Mouse (Mus musculus) C2C12 (cell line): ENCODE results near the gene Gm45716. TPM values are rescaled to one million over a fixed set of nuclear protein-coding genes. Genes with fewer than 3 reads are reported as not detected.

Experiments used
- H3K27me3 ChIP-seq: one replicate; pipeline ENCODE4 v1.6.1; 2011; ENCODE audit not compliant: control insufficient read depth, insufficient read depth, insufficient read length
- H3K36me3 ChIP-seq: one replicate; pipeline ENCODE4 v1.6.1; 2011; ENCODE audit not compliant: control insufficient read depth, insufficient read depth
- H3K4me3 ChIP-seq: one replicate; pipeline ENCODE4 v1.5.1; 2011; ENCODE audit warnings: mild to moderate bottlenecking, control low read depth; ENCODE audit not compliant: poor library complexity, insufficient read depth, severe bottlenecking
- H3K79me2 ChIP-seq: one replicate; pipeline ENCODE4 v1.6.1; 2011; ENCODE audit not compliant: control insufficient read depth, insufficient read depth
- H3K79me3 ChIP-seq: one replicate; pipeline ENCODE4 v1.6.1; 2011; ENCODE audit warnings: low read depth, control low read depth
- H3ac ChIP-seq: one replicate; pipeline ENCODE3; 2011; ENCODE audit warnings: low read depth; ENCODE audit not compliant: control insufficient read depth, insufficient read length
- CEBPB ChIP-seq: IDR thresholded peaks from one replicate; pipeline ENCODE4 v1.6.1; 2011; ENCODE audit warnings: low read depth, mild to moderate bottlenecking, control low read depth, moderate library complexity
- CTCF ChIP-seq: IDR thresholded peaks from one replicate; pipeline ENCODE4 v1.5.1; 2011; ENCODE audit not compliant: control insufficient read depth, insufficient read depth, insufficient read length
- FOSL1 ChIP-seq: IDR thresholded peaks from one replicate; pipeline ENCODE4 v1.8.0; 2011; ENCODE audit warnings: mild to moderate bottlenecking, low read length; ENCODE audit not compliant: poor library complexity, insufficient read depth, severe bottlenecking
- MAX ChIP-seq: IDR thresholded peaks from one replicate; pipeline ENCODE4 v1.6.1; 2011; ENCODE audit warnings: mild to moderate bottlenecking, control low read depth
- MYOD1 ChIP-seq: IDR thresholded peaks from one replicate; pipeline ENCODE4 v1.6.1; 2011; ENCODE audit warnings: low read depth; ENCODE audit not compliant: control insufficient read depth, insufficient read length
- MYOG ChIP-seq: IDR thresholded peaks from one replicate; pipeline ENCODE4 v1.6.1; 2011; ENCODE audit not compliant: control insufficient read depth, insufficient read length; ENCODE audit errors: extremely low read depth
- USF1 ChIP-seq: IDR thresholded peaks from one replicate; pipeline ENCODE4 v1.6.1; 2011; ENCODE audit warnings: low read depth, mild to moderate bottlenecking, control low read depth, moderate library complexity
- polyA plus RNA-seq: library from polyadenylated mRNA; unstranded; fragments of >200 nt; fragmentation: generic; extraction: Trizol; gene quantifications from one replicate; pipeline ENCODE4 v1.2.1, GENCODE M21; 2012; ENCODE audit warnings: missing spikeins

The Gm45716 gene
- polyA plus RNA-seq, 1 experiment, result 22.9 TPM

DNA sequence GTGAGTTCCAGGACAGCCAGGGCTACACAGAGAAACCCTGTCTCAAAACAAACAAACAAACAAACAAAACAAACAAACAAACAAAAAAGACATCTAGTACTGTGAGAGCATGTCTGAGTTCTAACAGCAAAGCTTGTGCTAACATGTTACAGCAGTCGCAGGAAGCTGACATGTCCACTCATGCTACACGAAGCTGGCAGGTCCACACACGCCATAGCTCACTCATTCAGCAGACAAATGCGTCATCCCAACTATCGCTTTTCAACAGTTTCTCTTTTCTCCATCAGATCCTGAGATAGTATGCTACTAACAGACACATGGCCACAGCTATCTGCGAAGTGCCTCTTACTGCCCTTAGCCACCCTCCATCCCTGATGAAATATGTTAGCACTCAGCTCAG is 10.1 kb upstream of the Gm45716 start:
- H3K79me2 ChIP-seq, result no peaks in the 10 kb centered on the region
- no peak for TF ChIP-seq MAX
- TF ChIP-seq MYOD1, result no peak
- no peak for TF ChIP-seq CTCF
- TF ChIP-seq FOSL1, result no peak
- no peak for TF ChIP-seq CEBPB
- TF ChIP-seq MYOG, result no peak
- no peak for TF ChIP-seq USF1

GRCm38 (mm10) chr11:90183361-90183760 is 4.1 kb upstream of the Gm45716 start:
- Histone ChIP-seq H3K79me2 (no peaks in the 10 kb centered on the region), H3K36me3 (no peaks in the 10 kb centered on the region), H3K4me3 (no peak overlapping the region), H3ac (no peak overlapping the region), H3K27me3 (no peaks in the 10 kb centered on the region), H3K79me3 (no peaks in the 10 kb centered on the region)
- no peak for TF ChIP-seq MYOG
- TF ChIP-seq USF1, result no peak
- TF ChIP-seq CTCF, result no peak
- no peak for TF ChIP-seq MYOD1
- no peak for TF ChIP-seq CEBPB
- TF ChIP-seq FOSL1, result no peak
- no peak for TF ChIP-seq MAX

More for the DNA sequence above, 10.1 kb upstream of the Gm45716 start:
- no peaks in the 10 kb centered on the region for H3K27me3 ChIP-seq
- no peak overlapping the region for H3ac ChIP-seq
- no peak overlapping the region for H3K4me3 ChIP-seq
- no peaks in the 10 kb centered on the region for H3K79me3 ChIP-seq
- H3K36me3 ChIP-seq, result no peaks in the 10 kb centered on the region

DNA sequence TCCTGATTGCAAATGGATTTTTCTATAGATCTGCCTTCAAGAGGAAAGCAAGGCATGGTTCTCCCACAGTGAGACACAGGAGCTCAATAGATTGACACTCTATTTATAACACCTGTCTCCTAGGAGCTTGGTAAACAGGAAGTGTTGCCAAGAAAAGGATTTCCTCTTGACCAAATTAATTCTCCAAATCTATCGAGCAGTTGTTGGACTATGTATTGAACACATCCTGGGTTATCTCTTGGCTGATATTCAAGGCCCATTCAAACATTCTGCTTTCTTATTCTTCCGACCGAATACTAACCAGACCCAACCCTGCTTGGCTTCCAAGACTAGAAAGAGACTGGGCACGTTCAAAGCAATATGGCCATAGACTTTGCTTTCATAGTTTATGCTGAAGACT is 2.7 kb upstream of the Gm45716 start:
- no peaks in the 10 kb centered on the region for H3K79me2 ChIP-seq
- no peaks in the 10 kb centered on the region for H3K79me3 ChIP-seq
- H3K27me3 ChIP-seq, result no peaks in the 10 kb centered on the region
- no peak overlapping the region for H3ac ChIP-seq
- H3K4me3 ChIP-seq, result no peak overlapping the region
- TF ChIP-seq USF1, result no peak
- no peak for TF ChIP-seq FOSL1
- no peak for TF ChIP-seq MYOG
- no peak for TF ChIP-seq MYOD1
- TF ChIP-seq CEBPB, result no peak
- TF ChIP-seq CTCF, result no peak
- TF ChIP-seq MAX, result no peak
- no peaks in the 10 kb centered on the region for H3K36me3 ChIP-seq

DNA sequence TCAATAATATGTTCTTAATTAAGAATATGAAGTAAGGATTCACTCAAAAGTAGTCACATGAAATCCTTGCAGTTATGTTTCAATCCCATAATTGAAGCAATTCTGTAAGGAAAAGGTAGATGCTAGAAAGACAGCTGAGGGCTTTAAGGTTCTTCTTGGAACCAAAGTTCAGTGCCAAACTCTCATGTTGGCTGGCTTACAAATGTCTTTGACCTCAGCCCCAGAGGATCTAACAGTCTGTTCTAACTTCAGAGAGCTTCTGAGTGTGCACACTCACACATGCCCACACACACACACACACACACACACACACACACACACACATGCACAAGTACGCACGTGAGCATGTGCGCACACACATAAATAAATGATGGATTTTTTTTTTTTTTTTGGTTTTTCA is 2.7 kb downstream of the Gm45716 start:
- Histone ChIP-seq H3K79me3 (no peaks in the 10 kb centered on the region), H3K27me3 (no peaks in the 10 kb centered on the region), H3K4me3 (no peak overlapping the region), H3K36me3 (no peaks in the 10 kb centered on the region), H3ac (no peak overlapping the region), H3K79me2 (no peaks in the 10 kb centered on the region)
- TF ChIP-seq MYOD1, result no peak
- TF ChIP-seq USF1, result no peak
- no peak for TF ChIP-seq CEBPB
- TF ChIP-seq FOSL1, result no peak
- TF ChIP-seq MYOG, result no peak

DNA sequence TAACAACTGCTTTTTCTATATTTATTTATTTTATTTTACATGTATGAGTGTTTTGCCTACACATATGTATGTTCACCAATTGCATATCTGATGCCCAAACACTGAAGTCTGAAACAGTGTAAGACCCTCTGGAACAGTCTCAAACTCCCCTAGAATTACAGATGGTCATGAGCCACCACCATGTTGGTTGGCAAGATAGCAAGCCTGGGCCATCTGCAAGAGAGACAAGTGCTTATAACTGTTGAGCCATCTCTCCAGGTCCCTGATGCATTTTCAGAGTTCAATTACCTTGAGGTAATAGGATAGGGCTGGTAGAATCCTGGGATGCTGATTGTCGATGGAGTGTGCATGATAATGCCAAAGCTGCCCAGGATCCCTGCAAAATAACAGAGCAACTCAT is 7.5 kb downstream of the Gm45716 start:
- Histone ChIP-seq H3K27me3 (no peaks in the 10 kb centered on the region), H3ac (no peak overlapping the region), H3K36me3 (no peaks in the 10 kb centered on the region), H3K79me2 (no peaks in the 10 kb centered on the region), H3K79me3 (no peaks in the 10 kb centered on the region), H3K4me3 (no peak overlapping the region)
- TF ChIP-seq CTCF (no peak), MYOG (no peak), FOSL1 (no peak), MAX (no peak), USF1 (no peak), CEBPB (no peak), MYOD1 (no peak)
